Mouse (Mus musculus) forebrain, postnatal 0 days (tissue): ENCODE measurements around the gene 0610040J01Rik. TPM values are rescaled to one million over a fixed set of nuclear protein-coding genes. Genes with fewer than 3 reads are reported as not detected.

Experiments
- ATAC-seq: fragments of 200-750 bp; cut with Nextera tagmentation; 2 replicates; pipeline ENCODE4 v1.8.0; 2017; ENCODE audit warnings: mild to moderate bottlenecking, moderate library complexity
- DNase-seq: peaks from one replicate; pipeline ENCODE4 v3.0.0-alpha.2; 2015
- H3K27ac ChIP-seq: fragments of 300-500 bp; sonication (generic); 2 replicates; pipeline ENCODE4 v1.5.1; 2014; ENCODE audit warnings: low read depth, mild to moderate bottlenecking, antibody characterized with exemption, low read length, moderate library complexity, mixed read lengths
- H3K27me3 ChIP-seq: fragments of 300-500 bp; sonication (generic); 2 replicates; pipeline ENCODE4 v1.6.1; 2014; ENCODE audit warnings: mild to moderate bottlenecking, low read length, mixed read lengths; ENCODE audit not compliant: insufficient read depth
- H3K36me3 ChIP-seq: fragments of 300-500 bp; sonication (generic); 2 replicates; pipeline ENCODE4 v1.6.1; 2014; ENCODE audit warnings: mild to moderate bottlenecking, moderate library complexity; ENCODE audit not compliant: insufficient read depth
- H3K4me1 ChIP-seq: fragments of 300-500 bp; sonication (generic); 2 replicates; pipeline ENCODE4 v1.6.1; 2014; ENCODE audit warnings: antibody characterized with exemption; ENCODE audit not compliant: insufficient read depth
- H3K4me2 ChIP-seq: fragments of 300-500 bp; sonication (generic); 2 replicates; pipeline ENCODE4 v1.6.1; 2014; ENCODE audit warnings: low read depth, mild to moderate bottlenecking, moderate library complexity
- H3K4me3 ChIP-seq: fragments of 300-500 bp; sonication (generic); 2 replicates; pipeline ENCODE4 v1.5.1; 2014; ENCODE audit warnings: low read depth, low read length, mixed read lengths
- H3K9ac ChIP-seq: fragments of 300-500 bp; sonication (generic); 2 replicates; pipeline ENCODE4 v1.6.1; 2014; ENCODE audit warnings: mild to moderate bottlenecking
- H3K9me3 ChIP-seq: fragments of 300-500 bp; sonication (generic); 2 replicates; pipeline ENCODE4 v1.6.1; 2016; ENCODE audit warnings: low read length
- CTCF ChIP-seq: sonication (generic); IDR thresholded peaks from 2 replicates; pipeline ENCODE4 v1.5.1; 2016; ENCODE audit warnings: antibody characterized with exemption, control low read depth, low read depth
- WGBS: fragments of 180-500 bp; shearing (Covaris S2); extraction: QIAGEN DNeasy Blood & Tissue Kit; methylation state at CpG from one replicate; pipeline ENCODE4 v1.1.7; 2014; 5-methylcytosine and 5-hydroxymethylcytosine counted together
- polyA plus RNA-seq: library from polyadenylated mRNA; unstranded; fragments of >200 nt; fragmentation: Nextera tagmentation; extraction: Ambion mirVana; gene quantifications from 2 replicates; pipeline ENCODE4 v1.2.1, GENCODE M21; 2015
- total RNA-seq: library from RNA; depleted of rRNA; stranded (reverse); fragments of >200 nt; gene quantifications from 2 replicates; pipeline ENCODE4 v1.2.3, GENCODE M21; 2014

0610040J01Rik gene
- total and polyA plus RNA-seq, 2 experiments from 2014 or later: 6.0 to 8.0 TPM

- no peak for TF ChIP-seq CTCF
- no peak for ATAC-seq
Measured at GRCm38 (mm10) chr5:63828380-63829185, 16.4 kb downstream of the 0610040J01Rik start.

GRCm38 (mm10) chr5:63831054-63831453 lies 18.9 kb downstream of the 0610040J01Rik start:
- WGBS: 86% methylated on average over 4 of the region's 4 CpGs
- H3K9ac ChIP-seq: no peak overlapping the region
- H3K9me3 ChIP-seq: no peaks in the 10 kb centered on the region
- no peak for DNase-seq
- H3K4me3 ChIP-seq: no peak overlapping the region
- TF ChIP-seq CTCF: no peak
- H3K27me3 ChIP-seq: no peaks in the 10 kb centered on the region
- no peak overlapping the region for H3K27ac ChIP-seq
- ATAC-seq: no peak
- no peaks in the 10 kb centered on the region for H3K4me1 ChIP-seq
- no peak overlapping the region for H3K4me2 ChIP-seq
- H3K36me3 ChIP-seq: no peaks in the 10 kb centered on the region

More at GRCm38 (mm10) chr5:63828380-63829185, 16.4 kb downstream of the 0610040J01Rik start:
- no peaks in the 10 kb centered on the region for H3K4me1 ChIP-seq
- no peak overlapping the region for H3K9ac ChIP-seq
- no peak overlapping the region for H3K4me2 ChIP-seq
- H3K27ac ChIP-seq: no peak overlapping the region
- H3K27me3 ChIP-seq: no peaks in the 10 kb centered on the region
- 91% methylated on average over 10 of the region's 10 CpGs for WGBS
- no peaks in the 10 kb centered on the region for H3K36me3 ChIP-seq
- H3K9me3 ChIP-seq: no peaks in the 10 kb centered on the region
- no peak for DNase-seq
- no peak overlapping the region for H3K4me3 ChIP-seq

- no peak for TF ChIP-seq CTCF
- no peak for DNase-seq
- Histone ChIP-seq H3K36me3 (no peaks in the 10 kb centered on the region), H3K9ac (no peak overlapping the region), H3K9me3 (no peaks in the 10 kb centered on the region), H3K27me3 (no peaks in the 10 kb centered on the region), H3K27ac (no peak overlapping the region), H3K4me1 (no peaks in the 10 kb centered on the region), H3K4me2 (no peak overlapping the region), H3K4me3 (no peak overlapping the region)
- 66% methylated on average over 5 of the region's 5 CpGs for WGBS
- ATAC-seq: no peak
Measured at GRCm38 (mm10) chr5:63833955-63834354, 21.8 kb downstream of the 0610040J01Rik start.

- Histone ChIP-seq H3K4me3 (no peak overlapping the region), H3K36me3 (no peaks in the 10 kb centered on the region), H3K4me2 (no peak overlapping the region), H3K4me1 (no peaks in the 10 kb centered on the region), H3K27ac (no peak overlapping the region), H3K9me3 (no peaks in the 10 kb centered on the region), H3K9ac (no peak overlapping the region), H3K27me3 (no peaks in the 10 kb centered on the region)
- no peak for TF ChIP-seq CTCF
- ATAC-seq (no peak), DNase-seq (no peak)
- WGBS: 67% methylated on average over 3 of the region's 3 CpGs
Measured at GRCm38 (mm10) chr5:63834435-63834834, 22.3 kb downstream of the 0610040J01Rik start.

GRCm38 (mm10) chr5:63837115-63837514 lies 25.0 kb downstream of the 0610040J01Rik start:
- Histone ChIP-seq H3K4me3 (no peak overlapping the region), H3K27me3 (no peaks in the 10 kb centered on the region), H3K4me1 (no peaks in the 10 kb centered on the region), H3K9me3 (no peaks in the 10 kb centered on the region), H3K36me3 (no peaks in the 10 kb centered on the region), H3K27ac (no peak overlapping the region), H3K4me2 (no peak overlapping the region), H3K9ac (no peak overlapping the region)
- no peak for TF ChIP-seq CTCF
- WGBS: 89% methylated on average over 5 of the region's 5 CpGs
- ATAC-seq (no peak), DNase-seq (no peak)

GRCm38 (mm10) chr5:63837851-63838250 lies 25.7 kb downstream of the 0610040J01Rik start:
- Histone ChIP-seq H3K4me2 (no peak overlapping the region), H3K27me3 (no peaks in the 10 kb centered on the region), H3K36me3 (no peaks in the 10 kb centered on the region), H3K4me3 (no peak overlapping the region), H3K9me3 (no peaks in the 10 kb centered on the region), H3K27ac (no peak overlapping the region), H3K9ac (no peak overlapping the region), H3K4me1 (no peaks in the 10 kb centered on the region)
- TF ChIP-seq CTCF: no peak
- 96% methylated on average over 2 of the region's 2 CpGs for WGBS
- DNase-seq (no peak), ATAC-seq (no peak)

- no peak for TF ChIP-seq CTCF
- Histone ChIP-seq H3K9ac (no peak overlapping the region), H3K27ac (no peak overlapping the region), H3K36me3 (no peaks in the 10 kb centered on the region), H3K4me1 (no peaks in the 10 kb centered on the region), H3K27me3 (no peaks in the 10 kb centered on the region), H3K9me3 (no peaks in the 10 kb centered on the region), H3K4me2 (no peak overlapping the region), H3K4me3 (no peak overlapping the region)
- WGBS: 68% methylated on average over 12 of the region's 12 CpGs
- ATAC-seq (0 out of 2 replicates have a peak, but pooled peaks have one; percentile 25), DNase-seq (no peak)
Measured at GRCm38 (mm10) chr5:63839801-63840416, 27.7 kb downstream of the 0610040J01Rik start.
